Mouse (Mus musculus) olfactory bulb, adult 2 months (tissue): ENCODE measurements around the gene Spp1.

Experiments used
- CTCF ChIP-seq: fragments of 200-500 bp; IDR thresholded peaks from 2 replicates; pipeline ENCODE4 v1.5.1; 2012; ENCODE audit warnings: low read depth, mild to moderate bottlenecking, low read length, moderate library complexity; ENCODE audit not compliant: insufficient read depth
- POLR2A ChIP-seq: fragments of 200-500 bp; IDR thresholded peaks from 2 replicates; pipeline ENCODE4 v1.6.1; 2012; ENCODE audit warnings: mild to moderate bottlenecking, low read depth, low read length, moderate library complexity; ENCODE audit not compliant: insufficient read depth

- TF ChIP-seq POLR2A = no peak
- TF ChIP-seq CTCF = no peak
Observed at GRCm38 (mm10) chr5:104434835-104435301, at the start of gene Spp1.
